Mouse (Mus musculus): ENCODE measurements around the gene Strada. TPM values are rescaled to one million over a fixed set of nuclear protein-coding genes. Genes with fewer than 3 reads are reported as not detected.

Strada gene
- total RNA-seq, 1 experiment from 2014 or later = 20.0 TPM

GRCm38 (mm10) chr11:106122221-106122620 is 79.7 kb downstream of the Strada start:
- ATAC-seq (replicated peaks; ENCODE audit: insufficient number of reproducible peaks, low FRiP score, low TSS enrichment, poor library complexity, severe bottlenecking) = 0 out of 2 replicates have a peak, but pooled peaks have one; percentile 27

Other genes with a start within 250 kb of the Strada start
- 4.5 to 8.4 TPM (median 5.5 TPM) in 3 replicates for gene Cyb561, start 248.8 kb downstream of the Strada start, total RNA-seq (2017)
- gene Ace, start 234.2 kb downstream of the Strada start, total RNA-seq (2017) = 365 to 424 TPM (median 376 TPM) in 3 replicates
- gene Ace3, start 207.5 kb downstream of the Strada start, total RNA-seq (2017) = 0.19 TPM in 1 of 3 replicates, not detected in the others
- gene Kcnh6, start 194.0 kb downstream of the Strada start, total RNA-seq (2017) = 0.97 TPM in 1 of 3 replicates, not detected in the others
- gene Dcaf7, start 165.3 kb downstream of the Strada start, total RNA-seq (2017) = 35.3 to 62.0 TPM (median 35.7 TPM) in 3 replicates
- 9.0 to 12.7 TPM (median 10.2 TPM) in 3 replicates for gene Taco1, start 136.1 kb downstream of the Strada start, total RNA-seq (2017)
- gene Map3k3, start 117.6 kb downstream of the Strada start, total RNA-seq (2017) = 105 to 136 TPM (median 123 TPM) in 3 replicates
- gene Gm10840, start 41.3 kb downstream of the Strada start, total RNA-seq (2017) = not detected in 3 replicates
- gene Limd2, start 41.3 kb downstream of the Strada start, total RNA-seq (2017) = 91.7 to 118 TPM (median 94.0 TPM) in 3 replicates
- 131 to 182 TPM (median 140 TPM) in 3 replicates for gene Ccdc47, start 14.2 kb upstream of the Strada start, total RNA-seq (2017)
- 90.8 to 119 TPM (median 99.4 TPM) in 3 replicates for gene Ddx42, start 14.8 kb upstream of the Strada start, total RNA-seq (2017)
- 77.3 to 82.1 TPM (median 79.9 TPM) in 3 replicates for gene Ftsj3, start 53.9 kb upstream of the Strada start, total RNA-seq (2017)
- gene Psmc5, start 54.0 kb upstream of the Strada start, total RNA-seq (2017) = 75.9 to 107 TPM (median 106 TPM) in 3 replicates
- 131 to 175 TPM (median 165 TPM) in 3 replicates for gene Smarcd2, start 70.8 kb upstream of the Strada start, total RNA-seq (2017)
- not detected in 3 replicates for gene Tcam1, start 74.5 kb upstream of the Strada start, total RNA-seq (2017)
- gene Gh, start 99.7 kb upstream of the Strada start, total RNA-seq (2017) = 1.5 TPM in 1 of 3 replicates, not detected in the others
- gene Cd79b, start 112.6 kb upstream of the Strada start, total RNA-seq (2017) = 105 to 131 TPM (median 123 TPM) in 3 replicates
- 0.11 to 0.38 TPM (median 0.29 TPM) in 3 replicates for gene Scn4a, start 151.1 kb upstream of the Strada start, total RNA-seq (2017)
- gene Prr29, start 163.3 kb upstream of the Strada start, total RNA-seq (2017) = not detected in 3 replicates
- 32.3 to 70.2 TPM (median 56.4 TPM) in 3 replicates for gene Icam2, start 185.9 kb upstream of the Strada start, total RNA-seq (2017)

Data from monocyte, adult 5-6 weeks (primary cell).